Mouse (Mus musculus) forebrain, embryonic 11.5 days (tissue): ENCODE measurements around the gene Speg. TPM values are rescaled to one million over a fixed set of nuclear protein-coding genes. Genes with fewer than 3 reads are reported as not detected.

ENCODE experiments used
- ATAC-seq: fragments of 200-750 bp; cut with Nextera tagmentation; replicated peaks from 2 replicates; pipeline ENCODE4 v1.8.0; 2017; ENCODE audit warnings: moderate TSS enrichment; ENCODE audit not compliant: low FRiP score
- DNase-seq: peaks from one replicate; pipeline ENCODE4 v3.0.0-alpha.2; 2017; ENCODE audit warnings: low spot score
- H3K27ac ChIP-seq: fragments of 300-500 bp; sonication (generic); 2 replicates; pipeline ENCODE4 v1.5.1; 2014; ENCODE audit warnings: low read depth, low read length
- H3K27me3 ChIP-seq: fragments of 300-500 bp; sonication (generic); 2 replicates; pipeline ENCODE4 v1.6.1; 2014; ENCODE audit warnings: mild to moderate bottlenecking, low read length, mixed read lengths; ENCODE audit not compliant: control insufficient read depth, insufficient read depth
- H3K36me3 ChIP-seq: fragments of 300-500 bp; sonication (generic); 2 replicates; pipeline ENCODE4 v1.6.1; 2014; ENCODE audit warnings: mild to moderate bottlenecking, low read length, moderate library complexity, mixed read lengths; ENCODE audit not compliant: control insufficient read depth, insufficient read depth
- H3K4me1 ChIP-seq: fragments of 300-500 bp; sonication (generic); replicated peaks from 2 replicates; pipeline ENCODE4 v1.6.1; 2014; ENCODE audit warnings: low read length, mixed read lengths; ENCODE audit not compliant: control insufficient read depth, insufficient read depth
- H3K4me2 ChIP-seq: fragments of 300-500 bp; sonication (generic); 2 replicates; pipeline ENCODE4 v1.6.1; 2014; ENCODE audit warnings: low read depth, mild to moderate bottlenecking, low read length, moderate library complexity, mixed read lengths; ENCODE audit not compliant: severe bottlenecking
- H3K4me3 ChIP-seq: fragments of 300-500 bp; sonication (generic); 2 replicates; pipeline ENCODE4 v1.5.1; 2014; ENCODE audit warnings: low read depth, low read length
- H3K9ac ChIP-seq: fragments of 300-500 bp; sonication (generic); 2 replicates; pipeline ENCODE4 v1.6.1; 2014; ENCODE audit warnings: low read length
- H3K9me3 ChIP-seq: fragments of 300-500 bp; sonication (generic); 2 replicates; pipeline ENCODE4 v1.6.1; 2016; ENCODE audit warnings: low read length, mixed read lengths; ENCODE audit not compliant: control insufficient read depth
- WGBS: fragments of 180-500 bp; shearing (Covaris S2); extraction: QIAGEN DNeasy Blood & Tissue Kit; methylation state at CpG from one replicate; pipeline ENCODE4 v1.1.7; 2014; 5-methylcytosine and 5-hydroxymethylcytosine counted together
- polyA plus RNA-seq: library from polyadenylated mRNA; unstranded; fragments of >200 nt; fragmentation: Nextera tagmentation; extraction: Ambion mirVana; gene quantifications from 2 replicates; pipeline ENCODE4 v1.2.1, GENCODE M21; 2014

The Speg gene
- polyA plus RNA-seq, 1 experiment from 2014 or later = 14.1 TPM

DNA sequence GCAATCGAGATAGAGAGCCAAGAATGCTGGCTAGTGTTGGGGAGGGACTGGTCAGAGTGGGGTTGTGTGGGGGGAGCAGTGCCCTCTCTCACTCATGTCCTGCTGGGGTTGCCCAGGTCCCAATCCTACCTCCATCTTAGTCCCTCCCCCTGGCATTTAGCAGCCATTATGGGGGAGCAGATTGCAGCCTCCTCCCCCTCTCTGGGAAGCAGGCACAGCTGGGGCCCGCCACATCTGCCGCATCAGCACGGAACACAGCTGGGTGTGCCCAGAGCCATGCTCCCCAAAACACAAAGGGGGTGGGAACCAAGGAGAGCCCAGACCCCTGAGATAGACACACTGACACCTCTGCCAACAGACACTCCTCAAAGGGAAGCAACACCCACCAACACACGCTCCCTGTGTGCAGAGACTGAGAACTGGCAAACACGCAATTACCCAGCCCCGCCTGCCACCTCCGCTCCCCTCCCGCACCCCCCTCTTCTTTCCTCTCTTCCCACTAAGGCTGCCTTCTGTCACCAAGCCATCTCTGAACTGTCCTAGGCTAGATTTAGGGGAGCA lies 70.1 kb downstream of the Speg start:
- 0 out of 2 replicates have a peak, but pooled peaks have one; percentile 0 for ATAC-seq
- Histone ChIP-seq H3K9ac (no peak overlapping the region), H3K9me3 (no peaks in the 10 kb centered on the region), H3K36me3 (no peaks in the 10 kb centered on the region), H3K4me2 (peak overlapping the region; percentile 0; the same call in 1 of the 2 replicates), H3K27ac (no peak overlapping the region), H3K27me3 (peaks cover 33% of the 10 kb centered on the region), H3K4me3 (no peak overlapping the region), H3K4me1 (peaks cover 54% of the 10 kb centered on the region)
- WGBS = 13% methylated on average over 6 of the region's 9 CpGs
- DNase-seq = no peak

DNA sequence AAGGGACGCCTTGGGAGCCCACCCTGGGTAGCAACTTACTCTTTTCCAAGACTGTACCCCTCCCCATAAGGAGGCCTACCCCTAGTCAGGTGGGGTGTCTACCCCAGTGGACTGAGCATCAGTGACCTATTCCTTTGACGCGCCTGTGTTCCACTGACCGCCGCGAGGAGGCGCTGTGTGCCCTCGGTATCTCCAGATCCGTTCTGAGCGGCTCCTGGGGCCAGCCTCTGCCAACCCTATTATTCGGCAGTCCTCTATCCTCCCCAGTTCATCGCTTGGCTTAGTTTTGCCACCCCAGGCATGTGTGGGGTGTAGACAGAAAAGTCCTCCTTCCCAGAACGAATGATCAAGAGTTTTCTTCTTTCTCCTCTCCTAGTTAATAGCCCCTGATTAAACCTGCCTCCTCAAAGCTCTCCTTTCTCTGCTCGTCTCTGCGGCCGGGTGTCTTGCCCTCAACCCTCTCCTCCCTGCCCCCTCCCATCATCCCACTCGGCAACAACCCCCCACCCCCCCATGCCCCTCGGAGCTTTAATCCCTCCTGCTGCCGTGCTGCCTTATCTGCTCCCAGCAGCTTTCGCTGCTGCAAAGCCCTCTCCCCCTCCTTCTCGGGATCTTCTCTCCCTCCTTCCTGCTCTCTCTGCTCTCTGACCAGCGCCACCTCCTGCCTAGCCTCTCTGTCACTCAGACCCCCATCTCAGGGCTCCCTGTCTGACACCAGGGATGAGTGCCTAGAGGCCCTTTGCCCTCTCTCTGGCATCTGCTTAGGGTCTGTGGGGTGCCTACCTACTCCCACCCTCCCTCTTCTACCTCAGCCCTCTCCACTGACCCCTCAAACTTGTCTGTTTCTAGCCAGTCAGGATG lies 70.9 kb downstream of the Speg start:
- DNase-seq = peak; percentile 91
- Histone ChIP-seq H3K27me3 (peaks cover 40% of the 10 kb centered on the region), H3K27ac (peak overlapping the region; percentile 21), H3K36me3 (no peaks in the 10 kb centered on the region), H3K4me2 (peak overlapping the region; percentile 38; the same call in 1 of the 2 replicates), H3K4me3 (peak overlapping the region; percentile 2; the same call in 1 of the 2 replicates), H3K9me3 (no peaks in the 10 kb centered on the region), H3K4me1 (peaks cover 57% of the 10 kb centered on the region), H3K9ac (0 out of 2 replicates have a peak overlapping the region, but pooled peaks have one; percentile 3)
- under 1% methylated on average over 22 of the region's 22 CpGs for WGBS
- peak; percentile 16; the same call in 1 of the 2 replicates for ATAC-seq

DNA sequence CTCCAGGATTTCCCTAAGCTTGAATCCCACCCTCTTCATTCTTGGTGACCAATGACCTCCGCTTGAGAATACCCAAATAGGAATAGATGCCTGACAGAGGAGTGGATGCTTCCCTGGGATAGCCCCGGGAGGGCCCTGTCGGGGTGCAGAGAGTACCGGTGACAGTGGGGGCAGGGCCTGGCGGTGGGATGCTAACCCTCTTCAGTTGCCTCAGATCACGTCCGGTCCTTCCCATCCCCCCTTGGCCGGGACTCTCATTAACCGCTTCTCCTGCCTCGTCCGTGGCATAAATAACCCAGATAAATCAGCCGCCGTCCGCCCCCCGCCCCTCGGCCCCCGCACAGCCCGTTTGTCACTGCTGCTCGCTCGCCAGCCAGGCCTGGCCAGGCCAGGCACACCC lies 71.6 kb downstream of the Speg start:
- Histone ChIP-seq H3K27me3 (peaks cover 47% of the 10 kb centered on the region), H3K27ac (peak overlapping the region; percentile 21; the same call in 1 of the 2 replicates), H3K4me3 (no peak overlapping the region), H3K9me3 (no peaks in the 10 kb centered on the region), H3K36me3 (no peaks in the 10 kb centered on the region), H3K9ac (0 out of 2 replicates have a peak overlapping the region, but pooled peaks have one; percentile 7), H3K4me1 (peaks cover 57% of the 10 kb centered on the region), H3K4me2 (peak overlapping the region; percentile 24; the same call in 1 of the 2 replicates)
- 3% methylated on average over 19 of the region's 20 CpGs for WGBS
- no peak for DNase-seq
- no peak for ATAC-seq

DNA sequence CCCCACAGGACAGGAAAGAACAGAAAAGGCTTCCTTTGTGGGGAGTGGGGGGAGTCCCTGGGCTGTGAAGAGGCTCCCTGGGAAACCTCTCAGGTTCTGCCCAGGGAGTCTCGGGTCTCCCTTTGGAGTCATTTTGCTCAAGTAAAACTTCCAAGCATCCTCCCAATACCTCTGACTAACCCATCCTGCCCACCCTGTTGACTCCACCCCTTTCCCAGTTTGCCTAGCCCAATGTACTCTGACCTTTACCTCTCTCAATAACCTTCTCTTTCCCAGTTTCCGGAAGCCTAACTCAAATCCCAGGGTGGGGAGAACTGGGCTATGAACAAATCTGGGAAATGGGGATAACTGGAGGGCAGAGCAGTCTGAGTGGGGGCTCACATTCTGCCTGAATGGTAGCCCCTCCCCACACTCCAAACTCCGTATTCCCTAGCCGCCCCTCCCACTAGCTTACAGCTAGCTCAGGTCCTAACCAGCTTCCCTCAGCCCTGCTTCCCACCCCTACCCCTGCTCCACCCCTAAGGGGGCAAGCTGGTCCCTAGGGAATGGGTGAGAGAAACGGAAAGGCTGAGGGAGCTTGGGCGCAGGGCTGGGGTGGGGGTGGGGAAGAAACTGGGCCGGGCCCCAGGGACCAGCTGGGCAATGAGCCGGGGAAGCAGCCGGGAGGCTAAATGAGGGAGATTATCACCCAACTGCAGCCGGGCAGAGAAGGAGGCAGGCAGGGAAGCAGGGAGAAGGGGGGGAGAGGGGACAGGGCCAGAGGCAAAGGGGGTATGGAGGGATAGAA lies 72.4 kb downstream of the Speg start:
- H3K27ac ChIP-seq = peak overlapping the region; percentile 66
- peaks cover 57% of the 10 kb centered on the region for H3K4me1 ChIP-seq
- DNase-seq (peak; percentile 72), ATAC-seq (0 out of 2 replicates have a peak, but pooled peaks have one; percentile 15)
- peak overlapping the region; percentile 24; the same call in 1 of the 2 replicates for H3K4me2 ChIP-seq
- H3K36me3 ChIP-seq = no peaks in the 10 kb centered on the region
- peaks cover 51% of the 10 kb centered on the region for H3K27me3 ChIP-seq
- H3K9ac ChIP-seq = peak overlapping the region; percentile 24
- H3K9me3 ChIP-seq = no peaks in the 10 kb centered on the region
- no peak overlapping the region for H3K4me3 ChIP-seq
- WGBS = 3% methylated on average over 10 of the region's 10 CpGs

GRCm38 (mm10) chr1:75448052-75448431 lies 72.9 kb downstream of the Speg start:
- H3K4me2 ChIP-seq = peak overlapping the region; percentile 24; the same call in 1 of the 2 replicates
- 0% methylated on average over 7 of the region's 7 CpGs for WGBS
- no peaks in the 10 kb centered on the region for H3K36me3 ChIP-seq
- no peaks in the 10 kb centered on the region for H3K9me3 ChIP-seq
- no peak overlapping the region; the same call in 1 of the 2 replicates for H3K9ac ChIP-seq
- no peak for ATAC-seq
- H3K27ac ChIP-seq = peak overlapping the region; percentile 66; the same call in 1 of the 2 replicates
- DNase-seq = no peak
- H3K4me3 ChIP-seq = no peak overlapping the region
- H3K4me1 ChIP-seq = peaks cover 56% of the 10 kb centered on the region
- H3K27me3 ChIP-seq = peaks cover 53% of the 10 kb centered on the region

DNA sequence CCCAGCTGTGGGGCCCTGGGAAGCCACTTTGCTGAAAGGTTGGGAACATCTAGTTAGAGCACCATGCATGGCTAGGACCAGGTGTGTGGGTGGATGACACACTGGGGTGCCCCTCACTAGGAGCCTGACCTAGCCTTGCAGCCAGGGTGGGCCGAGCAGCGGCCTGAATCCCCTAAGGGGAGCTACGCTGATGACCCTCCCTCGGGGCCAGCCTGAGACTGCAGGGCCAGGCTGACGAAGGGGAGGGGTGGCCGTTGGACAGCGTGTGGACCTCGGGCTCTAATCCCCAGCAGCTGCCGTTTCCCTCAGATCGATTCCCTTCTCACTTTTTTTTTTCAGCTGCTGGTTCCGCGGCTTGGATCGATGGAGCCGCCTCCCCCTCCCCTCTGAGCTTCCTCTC lies 73.8 kb downstream of the Speg start:
- Histone ChIP-seq H3K27me3 (peaks cover 53% of the 10 kb centered on the region), H3K4me1 (peaks cover 48% of the 10 kb centered on the region), H3K27ac (no peak overlapping the region), H3K9ac (no peak overlapping the region), H3K9me3 (no peaks in the 10 kb centered on the region), H3K4me2 (no peak overlapping the region), H3K36me3 (no peaks in the 10 kb centered on the region), H3K4me3 (no peak overlapping the region)
- DNase-seq (no peak), ATAC-seq (no peak)
- WGBS = 2% methylated on average over 13 of the region's 14 CpGs

- H3K4me3 ChIP-seq = no peak overlapping the region
- H3K27me3 ChIP-seq = peaks cover 53% of the 10 kb centered on the region
- WGBS = 2% methylated on average over 8 of the region's 8 CpGs
- H3K9ac ChIP-seq = no peak overlapping the region
- ATAC-seq (no peak), DNase-seq (no peak)
- H3K27ac ChIP-seq = no peak overlapping the region
- peak overlapping the region; percentile 48 for H3K4me2 ChIP-seq
- H3K9me3 ChIP-seq = no peaks in the 10 kb centered on the region
- H3K36me3 ChIP-seq = no peaks in the 10 kb centered on the region
- H3K4me1 ChIP-seq = peaks cover 44% of the 10 kb centered on the region
These were observed 74.5 kb downstream of the Speg start for GRCm38 (mm10) chr1:75449377-75450135.
